Mouse (Mus musculus) limb, embryonic 11.5 days (tissue): Measurements from ENCODE around the gene Lgsn. TPM values are rescaled to one million over a fixed set of nuclear protein-coding genes. Genes with fewer than 3 reads are reported as not detected.

Experiments
- ATAC-seq: fragments of 200-750 bp; cut with Nextera tagmentation; 2 replicates; pipeline ENCODE4 v1.8.0; 2017; ENCODE audit warnings: low read depth; ENCODE audit not compliant: insufficient number of reproducible peaks, low FRiP score, low TSS enrichment
- DNase-seq: peaks from one replicate; pipeline ENCODE4 v3.0.0-alpha.2; 2015; ENCODE audit warnings: low spot score
- H3K27ac ChIP-seq: fragments of 300-500 bp; sonication (generic); replicated peaks from 2 replicates; pipeline ENCODE4 v1.5.1; 2014; ENCODE audit warnings: low read depth, mild to moderate bottlenecking, low read length
- H3K27me3 ChIP-seq: fragments of 300-500 bp; sonication (generic); 2 replicates; pipeline ENCODE4 v1.6.1; 2014; ENCODE audit warnings: mild to moderate bottlenecking, low read length, mixed read lengths; ENCODE audit not compliant: control insufficient read depth, insufficient read depth
- H3K36me3 ChIP-seq: fragments of 300-500 bp; sonication (generic); 2 replicates; pipeline ENCODE4 v1.6.1; 2014; ENCODE audit warnings: mild to moderate bottlenecking, low read length, moderate library complexity, mixed read lengths; ENCODE audit not compliant: control insufficient read depth, insufficient read depth
- H3K4me1 ChIP-seq: fragments of 300-500 bp; sonication (generic); 2 replicates; pipeline ENCODE4 v1.6.1; 2014; ENCODE audit warnings: low read length, mixed read lengths; ENCODE audit not compliant: control insufficient read depth, insufficient read depth
- H3K4me2 ChIP-seq: fragments of 300-500 bp; sonication (generic); 2 replicates; pipeline ENCODE4 v1.6.1; 2014; ENCODE audit warnings: low read depth, mild to moderate bottlenecking, moderate library complexity; ENCODE audit not compliant: severe bottlenecking
- H3K4me3 ChIP-seq: fragments of 300-500 bp; sonication (generic); 2 replicates; pipeline ENCODE4 v1.5.1; 2014; ENCODE audit warnings: low read depth, low read length
- H3K9ac ChIP-seq: fragments of 300-500 bp; sonication (generic); 2 replicates; pipeline ENCODE4 v1.6.1; 2014; ENCODE audit warnings: mild to moderate bottlenecking, low read length
- H3K9me3 ChIP-seq: fragments of 300-500 bp; sonication (generic); 2 replicates; pipeline ENCODE4 v1.6.1; 2016; ENCODE audit warnings: low read length; ENCODE audit not compliant: control insufficient read depth
- WGBS: fragments of 180-500 bp; shearing (Covaris S2); extraction: QIAGEN DNeasy Blood & Tissue Kit; methylation state at CpG from one replicate; pipeline ENCODE4 v1.1.7; 2014; 5-methylcytosine and 5-hydroxymethylcytosine counted together
- polyA plus RNA-seq: library from polyadenylated mRNA; unstranded; fragments of >200 nt; fragmentation: Nextera tagmentation; extraction: Ambion mirVana; gene quantifications from 2 replicates; pipeline ENCODE4 v1.2.1, GENCODE M21; 2014

Gene Lgsn
- not detected in 2 replicates for polyA plus RNA-seq

DNA sequence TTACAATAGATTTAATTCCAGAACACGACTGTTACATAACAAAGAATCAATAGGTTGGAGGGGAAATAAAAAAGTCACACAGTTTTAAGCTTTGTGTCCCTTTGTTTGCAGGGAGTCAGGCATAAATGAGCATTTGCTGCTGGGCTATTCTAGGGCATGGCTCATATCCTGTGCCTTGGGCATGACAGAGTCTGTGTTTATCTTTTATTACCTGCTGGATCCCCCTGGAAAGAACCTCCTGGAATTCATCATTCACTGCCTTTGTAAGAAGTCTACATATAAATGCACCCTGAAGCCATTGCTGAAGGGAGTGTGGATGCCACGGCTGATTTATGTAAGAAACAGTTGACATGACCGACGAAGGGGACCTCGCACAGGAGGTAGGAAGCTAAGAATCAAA is at the start of gene Lgsn:
Gene Lgsn (plus strand): TSS at position 301 of the 400 bp plus-strand sequence.
- no peak within 1 kb of the TSS for H3K9ac ChIP-seq
- no peaks in the 10 kb centered on the region for H3K4me1 ChIP-seq
- H3K4me3 ChIP-seq: no peak within 1 kb of the TSS
- H3K36me3 ChIP-seq: no peaks in the 10 kb centered on the region
- H3K27me3 ChIP-seq: no peaks in the 10 kb centered on the region
- no peak for ATAC-seq
- no peak within 1 kb of the TSS for H3K4me2 ChIP-seq
- no peaks in the 10 kb centered on the region for H3K9me3 ChIP-seq
- DNase-seq: no peak
- WGBS: 76% methylated on average over 5 of the region's 5 CpGs
- H3K27ac ChIP-seq: no peak within 1 kb of the TSS

DNA sequence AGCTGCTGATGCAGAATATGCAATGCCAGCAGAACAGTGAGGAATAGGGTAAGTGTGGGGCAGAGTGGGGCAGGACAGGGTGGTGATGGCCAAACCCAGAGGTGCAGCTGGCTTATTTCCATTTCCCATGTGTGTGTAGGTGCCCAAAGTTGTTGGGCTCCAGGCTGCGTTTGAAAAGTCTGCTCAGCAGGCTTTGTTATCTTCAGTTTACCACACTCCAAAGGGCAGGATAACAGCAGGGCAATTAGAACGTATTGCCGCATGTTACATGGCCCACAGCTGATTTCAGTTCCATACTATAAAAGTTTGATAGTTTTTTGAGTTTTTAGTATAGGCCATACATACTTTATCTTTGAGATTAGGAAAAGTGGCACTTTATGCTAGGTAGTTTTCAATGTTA is 37.8 kb upstream of the Lgsn start:
- H3K27me3 ChIP-seq: no peaks in the 10 kb centered on the region
- H3K4me3 ChIP-seq: no peak overlapping the region
- H3K4me1 ChIP-seq: peaks cover 2% of the 10 kb centered on the region; the same call in 1 of the 2 replicates
- no peaks in the 10 kb centered on the region for H3K36me3 ChIP-seq
- ATAC-seq: no peak
- H3K9me3 ChIP-seq: no peaks in the 10 kb centered on the region
- H3K9ac ChIP-seq: no peak overlapping the region
- no peak for DNase-seq
- WGBS: 68% methylated on average over 3 of the region's 3 CpGs
- H3K4me2 ChIP-seq: no peak overlapping the region
- no peak overlapping the region for H3K27ac ChIP-seq

GRCm38 (mm10) chr1:31142288-31143094 is 33.7 kb upstream of the Lgsn start:
- no peaks in the 10 kb centered on the region for H3K9me3 ChIP-seq
- 44% methylated on average over 8 of the region's 8 CpGs for WGBS

DNA sequence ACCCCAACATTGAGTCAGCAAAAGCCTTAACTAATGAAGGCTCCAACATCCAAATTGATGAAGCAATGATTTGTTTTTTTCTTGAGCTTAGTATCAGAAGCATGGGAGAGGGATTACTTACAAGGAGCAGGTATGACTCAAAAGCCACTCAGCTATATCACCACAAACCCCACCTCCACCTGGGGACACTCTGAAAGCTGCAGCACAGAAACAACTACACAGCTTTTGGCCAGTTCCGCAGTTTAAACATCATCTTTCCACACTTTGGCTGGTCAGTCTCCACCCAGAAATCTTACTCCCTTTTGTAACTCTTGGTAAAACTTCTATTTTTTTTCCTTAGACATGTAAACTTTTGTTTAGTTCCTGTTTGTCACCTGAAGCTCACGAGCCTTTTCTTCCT is 32.6 kb upstream of the Lgsn start:
- no peak for ATAC-seq
- Histone ChIP-seq H3K9ac (no peak overlapping the region), H3K27ac (no peak overlapping the region), H3K9me3 (no peaks in the 10 kb centered on the region), H3K27me3 (no peaks in the 10 kb centered on the region), H3K4me3 (no peak overlapping the region), H3K36me3 (no peaks in the 10 kb centered on the region), H3K4me1 (peaks cover 2% of the 10 kb centered on the region; the same call in 1 of the 2 replicates), H3K4me2 (no peak overlapping the region)
- 78% methylated on average over 2 of the region's 2 CpGs for WGBS
- no peak for DNase-seq

More at GRCm38 (mm10) chr1:31142288-31143094, 33.7 kb upstream of the Lgsn start:
- H3K9ac ChIP-seq: no peak overlapping the region
- H3K27me3 ChIP-seq: no peaks in the 10 kb centered on the region
- no peak overlapping the region for H3K27ac ChIP-seq
- ATAC-seq: no peak
- no peaks in the 10 kb centered on the region for H3K36me3 ChIP-seq
- no peak for DNase-seq
- H3K4me1 ChIP-seq: peaks cover 2% of the 10 kb centered on the region; the same call in 1 of the 2 replicates
- no peak overlapping the region for H3K4me3 ChIP-seq
- H3K4me2 ChIP-seq: no peak overlapping the region

- WGBS: 8% methylated on average over 6 of the region's 6 CpGs
- peak; percentile 63; the same call in 1 of the 2 replicates for ATAC-seq
These were observed 26.5 kb upstream of the Lgsn start for GRCm38 (mm10) chr1:31149671-31150070.

DNA sequence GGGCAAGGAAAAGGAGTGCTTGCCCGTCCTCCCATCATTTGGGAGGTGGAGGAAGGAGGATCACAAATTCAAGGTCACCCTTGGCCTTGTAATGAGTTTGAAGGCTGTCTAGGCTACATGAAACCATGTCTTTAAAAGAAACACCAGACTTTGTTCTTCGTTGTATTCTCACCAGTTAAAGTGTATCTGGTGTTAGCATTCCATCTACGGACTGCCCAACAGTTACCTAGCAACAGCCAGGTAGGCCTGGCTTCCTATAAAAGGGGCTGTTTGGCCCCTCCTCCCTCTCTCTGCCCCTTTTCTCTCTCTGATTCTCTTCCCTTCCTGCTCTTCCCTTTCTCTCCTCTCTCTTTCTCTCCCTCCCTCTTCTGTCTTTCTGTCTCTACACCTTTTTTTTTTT is 25.7 kb upstream of the Lgsn start:
- H3K9me3 ChIP-seq: no peaks in the 10 kb centered on the region
- DNase-seq (no peak), ATAC-seq (no peak)
- no peaks in the 10 kb centered on the region for H3K27me3 ChIP-seq
- no peak overlapping the region for H3K4me2 ChIP-seq
- WGBS: 56% methylated on average over 3 of the region's 3 CpGs
- H3K4me3 ChIP-seq: no peak overlapping the region
- H3K27ac ChIP-seq: no peak overlapping the region
- 0 out of 2 replicates have a peak, but pooled peaks cover 3% of the 10 kb centered on the region for H3K4me1 ChIP-seq
- no peaks in the 10 kb centered on the region for H3K36me3 ChIP-seq
- no peak overlapping the region for H3K9ac ChIP-seq

More at GRCm38 (mm10) chr1:31149671-31150070, 26.5 kb upstream of the Lgsn start:
- no peak overlapping the region for H3K27ac ChIP-seq
- H3K4me2 ChIP-seq: no peak overlapping the region
- no peaks in the 10 kb centered on the region for H3K36me3 ChIP-seq
- H3K9me3 ChIP-seq: no peaks in the 10 kb centered on the region
- H3K27me3 ChIP-seq: no peaks in the 10 kb centered on the region
- 0 out of 2 replicates have a peak, but pooled peaks cover 3% of the 10 kb centered on the region for H3K4me1 ChIP-seq
- no peak overlapping the region for H3K9ac ChIP-seq
- DNase-seq: peak; percentile 56
- no peak overlapping the region for H3K4me3 ChIP-seq

DNA sequence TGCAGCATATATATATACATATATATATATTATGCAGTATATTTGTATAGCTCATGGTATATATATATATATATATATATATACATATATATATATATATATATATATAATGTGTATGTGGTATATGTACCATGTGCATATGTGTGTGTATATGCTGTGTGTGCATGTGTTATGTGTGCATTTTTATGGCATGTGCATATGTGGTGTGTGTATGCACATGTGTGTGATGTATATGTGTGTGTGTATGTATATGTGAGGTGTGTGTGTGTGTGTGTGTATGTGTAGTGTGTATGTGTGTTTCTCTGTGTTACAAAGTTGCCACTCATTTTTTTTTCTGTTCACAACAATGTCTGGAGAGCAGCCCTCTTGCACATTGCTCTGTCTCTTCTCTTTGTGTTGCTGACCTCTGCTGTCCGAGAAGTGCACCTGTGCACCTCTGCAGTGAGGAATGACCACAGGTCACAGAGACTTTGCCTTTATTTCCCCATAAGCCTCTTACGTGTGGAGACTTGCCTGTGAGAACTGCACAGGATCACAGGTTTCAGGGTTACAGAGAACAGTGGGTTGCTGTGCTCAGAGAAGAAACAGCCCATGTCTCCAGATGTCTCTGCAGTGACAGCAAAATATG is 23.3 kb upstream of the Lgsn start:
- ATAC-seq (no peak), DNase-seq (no peak)
- Histone ChIP-seq H3K36me3 (no peaks in the 10 kb centered on the region), H3K27ac (no peak overlapping the region), H3K4me1 (0 out of 2 replicates have a peak, but pooled peaks cover 3% of the 10 kb centered on the region), H3K4me3 (no peak overlapping the region), H3K9me3 (no peaks in the 10 kb centered on the region), H3K9ac (no peak overlapping the region), H3K4me2 (no peak overlapping the region), H3K27me3 (no peaks in the 10 kb centered on the region)
- WGBS: 51% methylated on average over 2 of the region's 2 CpGs

DNA sequence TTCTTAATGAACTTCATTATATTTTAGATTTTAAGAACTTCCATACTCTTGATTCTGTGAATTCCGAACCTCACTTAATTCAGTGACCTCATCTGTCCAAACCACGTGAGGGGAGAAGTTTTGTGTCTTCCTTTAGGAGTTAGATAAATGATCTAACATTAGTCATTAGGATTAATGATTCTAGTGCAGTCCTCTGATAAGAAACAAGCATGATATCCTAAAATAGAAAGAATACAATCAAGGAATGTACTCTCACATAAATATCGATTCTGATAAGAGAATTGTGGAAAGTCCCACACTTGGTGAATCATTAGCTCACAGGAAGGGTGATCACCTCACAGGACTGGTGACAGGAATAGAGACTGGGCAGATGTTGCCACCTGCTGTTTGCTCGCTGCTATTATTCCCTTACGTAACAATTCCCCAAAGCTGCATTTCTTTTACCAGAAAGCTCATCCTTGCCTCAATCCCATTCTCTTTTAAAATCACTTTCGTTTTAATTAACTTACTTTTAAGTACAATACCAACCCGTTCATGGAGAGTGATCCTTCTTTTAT is 22.3 kb upstream of the Lgsn start:
- H3K27me3 ChIP-seq: no peaks in the 10 kb centered on the region
- H3K36me3 ChIP-seq: no peaks in the 10 kb centered on the region
- no peak overlapping the region for H3K4me2 ChIP-seq
- H3K9ac ChIP-seq: no peak overlapping the region
- WGBS: 22% methylated on average over 7 of the region's 7 CpGs
- H3K27ac ChIP-seq: no peak overlapping the region
- DNase-seq: peak; percentile 62
- no peaks in the 10 kb centered on the region for H3K9me3 ChIP-seq
- H3K4me3 ChIP-seq: no peak overlapping the region
- H3K4me1 ChIP-seq: 0 out of 2 replicates have a peak, but pooled peaks cover 3% of the 10 kb centered on the region
- no peak for ATAC-seq
